Mouse (Mus musculus) 3134 (cell line): ENCODE data around the gene Sbpl.
A peak's percentile ranks its signal among the peaks of the same experiment; 100 is the strongest.
"Not testable (repeated sequence)": the region's sequence is repeated elsewhere in the genome, so short reads cannot be mapped to it uniquely, and the experiment has no call there.

Experiments
- DNase-seq: peaks from one replicate; pipeline ENCODE4 v3.0.0-alpha.2; 2011; ENCODE audit warnings: low spot score; ENCODE audit not compliant: insufficient read length; ENCODE audit errors: extremely low read depth

Gene Sbpl

GRCm38 (mm10) chr17:23961573-23962122, 6.6 kb upstream of the Sbpl start:
- DNase-seq: no peak

- DNase-seq: peak; percentile 39
Measured at GRCm38 (mm10) chr17:23960084-23960738, 5.1 kb upstream of the Sbpl start.

GRCm38 (mm10) chr17:23950828-23951227, 4.2 kb downstream of the Sbpl start:
- not testable (repeated sequence) for DNase-seq

- no peak for DNase-seq
Measured at GRCm38 (mm10) chr17:23949068-23949467, 6.0 kb downstream of the Sbpl start.

- DNase-seq: not testable (repeated sequence)
Measured at GRCm38 (mm10) chr17:23947486-23947885, 7.6 kb downstream of the Sbpl start.

- DNase-seq: no peak
Measured at GRCm38 (mm10) chr17:23941372-23941771, 13.7 kb downstream of the Sbpl start, which contains the start of gene Sbp. Sbp (plus strand) TSS chr17:23941672.

GRCm38 (mm10) chr17:23931157-23931556, 23.9 kb downstream of the Sbpl start:
- no peak for DNase-seq

GRCm38 (mm10) chr17:23925090-23925493, 30.0 kb downstream of the Sbpl start:
- DNase-seq: peak; percentile 79

- DNase-seq: peak; percentile 100
Measured at GRCm38 (mm10) chr17:23924531-23925007, 30.5 kb downstream of the Sbpl start.

- not testable (repeated sequence) for DNase-seq
Measured at GRCm38 (mm10) chr17:23917158-23917557, 37.9 kb downstream of the Sbpl start, which contains the start of gene Dcpp3. Dcpp3 (plus strand) TSS chr17:23917458.
